Mouse (Mus musculus): Measurements from ENCODE around the gene Hivep3. TPM values are rescaled to one million over a fixed set of nuclear protein-coding genes. Genes with fewer than 3 reads are reported as not detected.

The Hivep3 gene
- polyA plus RNA-seq, 1 experiment from 2014 or later, result 13.8 TPM

DNA sequence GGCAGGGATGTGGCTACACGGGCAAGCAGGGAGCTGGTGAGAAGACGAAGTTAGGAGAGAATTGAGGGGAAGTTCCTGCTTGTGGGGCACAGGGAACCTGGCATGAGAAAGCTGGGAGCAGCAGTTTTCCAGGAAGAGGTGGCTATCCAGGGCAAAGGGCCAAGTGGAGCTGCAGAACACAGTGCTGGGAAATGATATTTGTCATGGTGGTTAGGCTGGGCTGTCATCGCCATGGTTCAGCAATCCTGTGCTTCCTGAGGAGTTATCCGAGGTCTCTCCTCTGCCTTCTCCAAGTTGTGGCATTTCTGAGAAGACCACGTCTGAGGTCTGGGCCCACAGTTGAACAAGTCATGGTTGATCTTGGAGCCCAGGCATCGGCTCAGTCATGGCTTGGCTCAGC lies 136.8 kb downstream of the Hivep3 start:
- Histone ChIP-seq H3K36me3 (ENCODE audit: control insufficient read depth, insufficient read depth, low read length) (no peaks in the 10 kb centered on the region), H3K27ac (ENCODE audit: low read depth, low read length) (no peak overlapping the region), H3K4me2 (ENCODE audit: low read length) (no peak overlapping the region), H3K9me3 (replicated peaks; ENCODE audit: control insufficient read depth, low read length) (no peaks in the 10 kb centered on the region), H3K4me3 (ENCODE audit: low read depth, low read length) (no peak overlapping the region), H3K27me3 (replicated peaks; ENCODE audit: control insufficient read depth, insufficient read depth, low read length) (no peaks in the 10 kb centered on the region), H3K9ac (ENCODE audit: low read length) (no peak overlapping the region), H3K4me1 (ENCODE audit: control insufficient read depth, insufficient read depth, low read length) (no peaks in the 10 kb centered on the region)
- DNase-seq (ENCODE audit: low spot score) (no peak), ATAC-seq (no peak)
- 87% methylated on average over 6 of the region's 6 CpGs for WGBS

DNA sequence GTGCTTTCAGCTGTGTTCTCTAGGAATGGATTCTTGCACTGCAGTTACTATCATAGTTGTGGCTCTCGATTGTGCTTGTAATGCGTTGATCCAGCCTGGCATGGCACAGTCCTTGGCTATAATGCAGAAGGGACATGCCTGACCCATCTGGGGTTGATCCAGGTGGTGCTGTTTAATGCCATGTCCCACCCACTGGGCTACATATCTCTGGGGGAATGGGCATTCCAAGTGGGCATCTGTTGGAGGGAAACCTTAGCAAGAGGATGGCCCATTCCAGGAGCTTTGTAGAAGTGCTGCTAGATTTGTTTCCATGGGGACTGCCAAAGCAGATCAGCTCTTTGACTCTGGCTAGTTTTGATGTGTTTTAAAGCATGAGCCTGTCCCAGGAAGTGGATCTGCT lies 137.9 kb downstream of the Hivep3 start:
- Histone ChIP-seq H3K4me2 (ENCODE audit: low read length) (no peak overlapping the region), H3K4me3 (ENCODE audit: low read depth, low read length) (no peak overlapping the region), H3K27ac (ENCODE audit: low read depth, low read length) (no peak overlapping the region), H3K36me3 (ENCODE audit: control insufficient read depth, insufficient read depth, low read length) (no peaks in the 10 kb centered on the region), H3K4me1 (ENCODE audit: control insufficient read depth, insufficient read depth, low read length) (peaks cover 5% of the 10 kb centered on the region; the same call in 1 of the 2 replicates), H3K27me3 (replicated peaks; ENCODE audit: control insufficient read depth, insufficient read depth, low read length) (no peaks in the 10 kb centered on the region), H3K9me3 (replicated peaks; ENCODE audit: control insufficient read depth, low read length) (no peaks in the 10 kb centered on the region), H3K9ac (ENCODE audit: low read length) (no peak overlapping the region)
- no peak for ATAC-seq
- 95% methylated on average over 2 of the region's 2 CpGs for WGBS
- no peak for DNase-seq (ENCODE audit: low spot score)

DNA sequence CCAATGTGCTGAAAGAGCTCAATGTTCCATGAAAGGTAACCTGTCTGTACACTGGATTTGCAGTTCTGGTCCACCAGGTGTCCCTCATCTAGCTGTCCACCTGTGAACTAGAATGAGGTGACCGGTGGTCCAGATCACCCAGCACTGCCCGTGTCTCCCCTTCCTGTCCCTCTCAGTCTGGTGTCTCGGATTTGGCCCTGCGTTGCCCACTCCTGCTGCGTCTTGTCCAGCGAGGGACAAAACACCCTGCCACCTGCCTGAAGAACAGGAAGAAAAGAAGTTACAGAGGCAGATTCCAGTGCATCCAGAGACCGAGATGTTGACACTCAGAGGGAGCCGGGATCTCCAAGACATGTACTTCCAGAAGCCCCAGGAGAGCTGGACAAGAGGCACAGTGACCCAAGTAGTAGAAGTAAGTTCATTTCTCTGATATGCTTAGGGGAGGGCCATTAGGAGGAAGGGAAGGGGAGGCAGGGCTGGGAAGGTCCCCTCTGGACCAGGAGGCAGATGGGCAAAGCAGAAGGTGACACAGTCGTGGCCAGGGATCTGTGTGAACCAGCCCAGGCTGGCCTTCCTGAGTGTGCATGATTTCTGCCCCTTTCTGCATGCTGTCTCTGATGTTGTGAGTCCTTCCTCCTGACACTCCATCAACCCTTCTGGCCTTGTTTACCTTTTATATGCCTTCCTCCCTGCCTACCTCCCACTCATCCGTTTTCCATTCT lies 138.4 kb downstream of the Hivep3 start:
- ATAC-seq (no peak), DNase-seq (ENCODE audit: low spot score) (no peak)
- no peaks in the 10 kb centered on the region for H3K27me3 ChIP-seq (replicated peaks; ENCODE audit: control insufficient read depth, insufficient read depth, low read length)
- no peak overlapping the region for H3K4me3 ChIP-seq (ENCODE audit: low read depth, low read length)
- no peak overlapping the region for H3K27ac ChIP-seq (ENCODE audit: low read depth, low read length)
- H3K9me3 ChIP-seq (replicated peaks; ENCODE audit: control insufficient read depth, low read length), result no peaks in the 10 kb centered on the region
- H3K36me3 ChIP-seq (ENCODE audit: control insufficient read depth, insufficient read depth, low read length), result no peaks in the 10 kb centered on the region
- WGBS, result 93% methylated on average over 10 of the region's 10 CpGs
- H3K9ac ChIP-seq (ENCODE audit: low read length), result no peak overlapping the region
- H3K4me2 ChIP-seq (ENCODE audit: low read length), result no peak overlapping the region
- peaks cover 10% of the 10 kb centered on the region; the same call in 1 of the 2 replicates for H3K4me1 ChIP-seq (ENCODE audit: control insufficient read depth, insufficient read depth, low read length)

DNA sequence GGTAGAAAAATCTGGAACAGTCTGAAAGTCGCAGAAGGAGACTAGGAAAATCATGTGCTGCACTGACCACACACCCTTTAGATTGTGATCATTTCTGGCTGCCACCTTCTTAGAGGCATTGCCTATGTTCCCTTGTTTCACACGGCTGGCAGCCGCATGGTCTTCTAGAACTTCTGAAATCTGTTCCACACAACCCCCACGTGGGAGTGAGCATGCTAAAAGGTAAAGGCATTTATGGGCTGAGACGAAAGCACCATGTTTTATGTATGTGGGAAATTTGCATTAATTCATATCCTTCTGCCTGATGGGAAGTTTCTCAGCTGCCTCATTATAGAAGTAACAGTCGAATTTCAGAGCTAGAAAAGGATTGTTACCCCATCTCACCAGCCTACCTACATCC lies 140.4 kb downstream of the Hivep3 start:
- Histone ChIP-seq H3K36me3 (ENCODE audit: control insufficient read depth, insufficient read depth, low read length) (no peaks in the 10 kb centered on the region), H3K4me1 (ENCODE audit: control insufficient read depth, insufficient read depth, low read length) (peaks cover 12% of the 10 kb centered on the region; the same call in 1 of the 2 replicates), H3K9me3 (replicated peaks; ENCODE audit: control insufficient read depth, low read length) (no peaks in the 10 kb centered on the region), H3K9ac (ENCODE audit: low read length) (no peak overlapping the region), H3K4me3 (ENCODE audit: low read depth, low read length) (no peak overlapping the region), H3K27me3 (replicated peaks; ENCODE audit: control insufficient read depth, insufficient read depth, low read length) (no peaks in the 10 kb centered on the region), H3K27ac (ENCODE audit: low read depth, low read length) (no peak overlapping the region), H3K4me2 (ENCODE audit: low read length) (no peak overlapping the region)
- 74% methylated on average over 6 of the region's 6 CpGs for whole genome bisulfite sequencing
- no peak for ATAC-seq
- DNase-seq (ENCODE audit: low spot score), result peak; percentile 35

DNA sequence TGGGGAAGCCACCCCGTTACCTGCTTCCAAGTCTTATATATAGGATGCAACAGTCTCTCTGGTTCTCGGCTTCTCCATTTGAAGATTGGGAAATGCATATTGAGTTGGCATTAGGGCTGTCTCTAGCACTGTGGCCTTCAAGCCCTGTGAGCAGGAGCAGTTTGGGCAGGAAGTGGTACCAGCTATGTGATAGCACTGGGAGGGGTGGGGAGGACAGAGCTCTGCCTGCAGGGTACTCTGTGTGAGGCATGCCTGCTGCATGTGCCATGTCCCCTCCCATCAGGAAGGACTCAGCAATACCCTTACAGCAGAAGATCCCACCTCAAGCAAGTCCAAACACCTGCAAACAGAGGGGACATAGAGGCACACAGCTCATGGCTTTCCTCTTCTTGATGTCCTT lies 142.0 kb downstream of the Hivep3 start:
- WGBS, result 93% methylated on average over 2 of the region's 2 CpGs
- Histone ChIP-seq H3K4me1 (ENCODE audit: control insufficient read depth, insufficient read depth, low read length) (peaks cover 12% of the 10 kb centered on the region; the same call in 1 of the 2 replicates), H3K36me3 (ENCODE audit: control insufficient read depth, insufficient read depth, low read length) (no peaks in the 10 kb centered on the region), H3K4me3 (ENCODE audit: low read depth, low read length) (no peak overlapping the region), H3K27me3 (replicated peaks; ENCODE audit: control insufficient read depth, insufficient read depth, low read length) (no peaks in the 10 kb centered on the region), H3K9ac (ENCODE audit: low read length) (no peak overlapping the region), H3K9me3 (replicated peaks; ENCODE audit: control insufficient read depth, low read length) (no peaks in the 10 kb centered on the region), H3K4me2 (ENCODE audit: low read length) (no peak overlapping the region), H3K27ac (ENCODE audit: low read depth, low read length) (no peak overlapping the region)
- no peak for ATAC-seq
- no peak for DNase-seq (ENCODE audit: low spot score)

DNA sequence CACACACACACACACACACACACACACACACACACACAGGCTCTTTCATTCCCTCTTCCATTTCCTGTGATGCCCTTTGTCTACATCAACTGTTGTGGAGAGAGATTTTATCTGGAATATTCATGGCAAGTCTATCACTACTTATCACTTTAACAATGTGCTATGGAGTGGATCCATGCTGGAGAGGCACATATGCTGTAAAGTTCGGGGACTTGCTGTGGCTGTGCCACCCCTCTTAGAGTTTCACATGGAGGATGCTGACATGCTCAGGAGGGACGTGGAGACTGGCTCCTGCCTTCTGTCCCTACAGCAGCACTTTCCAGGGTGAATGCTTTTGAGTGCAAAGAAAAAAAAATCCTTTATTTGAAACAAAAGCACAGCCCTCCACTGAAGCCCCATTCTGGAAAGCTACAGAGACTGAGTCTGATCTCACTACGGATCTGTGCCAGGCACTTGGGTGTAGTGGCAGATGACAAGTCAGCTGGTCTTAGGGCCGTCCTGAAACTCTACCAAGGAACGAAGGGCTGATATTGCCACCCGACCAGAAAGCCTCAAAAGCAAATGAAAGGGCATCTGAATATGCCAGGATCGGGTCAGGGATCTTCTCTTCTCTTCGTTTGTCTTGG lies 143.1 kb downstream of the Hivep3 start:
- H3K27me3 ChIP-seq (replicated peaks; ENCODE audit: control insufficient read depth, insufficient read depth, low read length), result no peaks in the 10 kb centered on the region
- 53% methylated on average over 8 of the region's 8 CpGs for WGBS
- peak; percentile 59 for DNase-seq (ENCODE audit: low spot score)
- peaks cover 12% of the 10 kb centered on the region; the same call in 1 of the 2 replicates for H3K4me1 ChIP-seq (ENCODE audit: control insufficient read depth, insufficient read depth, low read length)
- no peaks in the 10 kb centered on the region for H3K36me3 ChIP-seq (ENCODE audit: control insufficient read depth, insufficient read depth, low read length)
- peak; percentile 54 for ATAC-seq
- H3K27ac ChIP-seq (ENCODE audit: low read depth, low read length), result no peak overlapping the region
- no peak overlapping the region for H3K9ac ChIP-seq (ENCODE audit: low read length)
- H3K4me3 ChIP-seq (ENCODE audit: low read depth, low read length), result no peak overlapping the region
- H3K9me3 ChIP-seq (replicated peaks; ENCODE audit: control insufficient read depth, low read length), result no peaks in the 10 kb centered on the region
- H3K4me2 ChIP-seq (ENCODE audit: low read length), result no peak overlapping the region

DNA sequence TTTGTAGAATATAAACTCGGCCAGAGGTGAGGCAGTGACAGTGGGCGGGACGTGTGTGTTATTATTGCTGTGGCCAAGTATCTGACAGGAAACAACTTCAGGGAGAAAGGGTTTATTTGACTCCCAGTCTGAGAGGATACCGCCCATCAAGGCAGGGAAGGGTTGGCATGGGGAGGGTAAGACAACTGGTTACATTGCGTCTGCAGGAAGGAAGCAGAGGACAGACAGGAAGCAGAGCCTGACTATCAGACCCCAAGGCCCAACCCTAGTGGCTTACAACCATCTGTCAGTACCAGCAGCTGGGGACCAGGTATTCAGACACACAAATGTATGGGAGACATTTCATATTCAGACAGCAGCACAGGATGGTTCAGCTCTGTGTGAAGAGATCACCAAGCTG lies 144.6 kb downstream of the Hivep3 start:
- Histone ChIP-seq H3K4me1 (ENCODE audit: control insufficient read depth, insufficient read depth, low read length) (peaks cover 12% of the 10 kb centered on the region; the same call in 1 of the 2 replicates), H3K36me3 (ENCODE audit: control insufficient read depth, insufficient read depth, low read length) (no peaks in the 10 kb centered on the region)
- 90% methylated on average over 5 of the region's 5 CpGs for WGBS

DNA sequence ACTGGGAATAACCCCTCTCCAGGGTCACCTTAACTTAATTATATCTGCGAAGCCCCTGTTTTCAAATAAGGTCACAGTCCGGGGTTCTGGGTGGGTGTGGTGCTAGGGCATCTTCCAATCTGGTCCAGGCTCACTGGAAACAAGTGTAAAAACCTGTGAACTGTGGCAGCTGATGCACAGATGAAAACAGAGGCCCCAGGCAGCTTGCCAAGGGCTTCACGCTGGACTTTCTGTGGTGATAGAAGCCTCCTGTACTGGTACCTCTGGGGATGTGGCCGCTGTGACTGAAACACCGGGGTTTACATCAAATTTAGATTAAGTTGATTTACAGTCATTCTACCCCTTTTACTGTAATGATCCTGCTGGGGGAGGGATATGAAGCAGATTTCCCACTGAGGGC lies 146.1 kb downstream of the Hivep3 start:
- no peak overlapping the region for H3K4me2 ChIP-seq (ENCODE audit: low read length)

More for the DNA sequence above, 144.6 kb downstream of the Hivep3 start:
- DNase-seq (ENCODE audit: low spot score) (no peak), ATAC-seq (no peak)
- H3K27ac ChIP-seq (ENCODE audit: low read depth, low read length), result no peak overlapping the region
- no peak overlapping the region for H3K9ac ChIP-seq (ENCODE audit: low read length)
- no peak overlapping the region for H3K4me3 ChIP-seq (ENCODE audit: low read depth, low read length)
- H3K27me3 ChIP-seq (replicated peaks; ENCODE audit: control insufficient read depth, insufficient read depth, low read length), result no peaks in the 10 kb centered on the region
- H3K9me3 ChIP-seq (replicated peaks; ENCODE audit: control insufficient read depth, low read length), result no peaks in the 10 kb centered on the region
- H3K4me2 ChIP-seq (ENCODE audit: low read length), result no peak overlapping the region

DNA sequence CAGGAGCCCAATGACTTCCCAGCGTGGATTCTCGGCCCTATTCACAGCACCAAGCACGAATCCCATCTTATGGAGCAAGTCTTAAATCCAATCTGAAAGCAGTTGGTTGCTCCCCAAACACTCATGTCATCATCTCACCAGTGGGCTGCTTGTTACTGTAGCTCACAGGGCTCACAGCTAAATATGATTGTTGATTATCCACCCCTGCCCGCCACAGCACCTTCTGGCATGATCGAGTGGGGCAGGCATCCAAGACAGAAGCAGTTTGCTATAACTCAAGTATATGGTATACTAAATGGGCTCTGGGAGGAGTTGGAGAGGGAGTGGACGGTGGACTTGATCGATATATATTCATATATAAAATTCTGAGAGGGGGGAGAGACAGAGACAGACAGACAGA lies 146.7 kb downstream of the Hivep3 start:
- Histone ChIP-seq H3K27me3 (replicated peaks; ENCODE audit: control insufficient read depth, insufficient read depth, low read length) (no peaks in the 10 kb centered on the region), H3K4me2 (ENCODE audit: low read length) (no peak overlapping the region), H3K9me3 (replicated peaks; ENCODE audit: control insufficient read depth, low read length) (no peaks in the 10 kb centered on the region), H3K4me3 (ENCODE audit: low read depth, low read length) (no peak overlapping the region), H3K4me1 (ENCODE audit: control insufficient read depth, insufficient read depth, low read length) (peaks cover 12% of the 10 kb centered on the region; the same call in 1 of the 2 replicates), H3K36me3 (ENCODE audit: control insufficient read depth, insufficient read depth, low read length) (no peaks in the 10 kb centered on the region), H3K27ac (ENCODE audit: low read depth, low read length) (no peak overlapping the region), H3K9ac (ENCODE audit: low read length) (no peak overlapping the region)
- ATAC-seq, result no peak
- WGBS, result 85% methylated on average over 7 of the region's 7 CpGs
- no peak for DNase-seq (ENCODE audit: low spot score)

More for the DNA sequence above, 146.1 kb downstream of the Hivep3 start:
- Histone ChIP-seq H3K4me3 (ENCODE audit: low read depth, low read length) (no peak overlapping the region), H3K9me3 (replicated peaks; ENCODE audit: control insufficient read depth, low read length) (no peaks in the 10 kb centered on the region), H3K27me3 (replicated peaks; ENCODE audit: control insufficient read depth, insufficient read depth, low read length) (no peaks in the 10 kb centered on the region), H3K36me3 (ENCODE audit: control insufficient read depth, insufficient read depth, low read length) (no peaks in the 10 kb centered on the region), H3K9ac (ENCODE audit: low read length) (no peak overlapping the region), H3K27ac (ENCODE audit: low read depth, low read length) (no peak overlapping the region), H3K4me1 (ENCODE audit: control insufficient read depth, insufficient read depth, low read length) (peaks cover 12% of the 10 kb centered on the region; the same call in 1 of the 2 replicates)
- ATAC-seq (no peak), DNase-seq (ENCODE audit: low spot score) (peak; percentile 28)
- WGBS, result 71% methylated on average over 5 of the region's 5 CpGs

All from forebrain, embryonic 14.5 days (tissue).